Mouse (Mus musculus) C2C12 (cell line): Measurements from ENCODE around the gene Rybp.

ENCODE experiments used
- CTCF ChIP-seq: IDR thresholded peaks from one replicate; pipeline ENCODE4 v1.5.1; 2011; ENCODE audit not compliant: control insufficient read depth, insufficient read depth, insufficient read length
- FOSL1 ChIP-seq: IDR thresholded peaks from one replicate; pipeline ENCODE4 v1.8.0; 2011; ENCODE audit warnings: mild to moderate bottlenecking, low read length; ENCODE audit not compliant: poor library complexity, insufficient read depth, severe bottlenecking
- MAX ChIP-seq: IDR thresholded peaks from one replicate; pipeline ENCODE4 v1.6.1; 2011; ENCODE audit warnings: mild to moderate bottlenecking, control low read depth
- MYOG ChIP-seq: IDR thresholded peaks from one replicate; pipeline ENCODE4 v1.6.1; 2011; ENCODE audit not compliant: control insufficient read depth, insufficient read length; ENCODE audit errors: extremely low read depth
- USF1 ChIP-seq: IDR thresholded peaks from one replicate; pipeline ENCODE4 v1.6.1; 2011; ENCODE audit warnings: low read depth, mild to moderate bottlenecking, control low read depth, moderate library complexity

DNA sequence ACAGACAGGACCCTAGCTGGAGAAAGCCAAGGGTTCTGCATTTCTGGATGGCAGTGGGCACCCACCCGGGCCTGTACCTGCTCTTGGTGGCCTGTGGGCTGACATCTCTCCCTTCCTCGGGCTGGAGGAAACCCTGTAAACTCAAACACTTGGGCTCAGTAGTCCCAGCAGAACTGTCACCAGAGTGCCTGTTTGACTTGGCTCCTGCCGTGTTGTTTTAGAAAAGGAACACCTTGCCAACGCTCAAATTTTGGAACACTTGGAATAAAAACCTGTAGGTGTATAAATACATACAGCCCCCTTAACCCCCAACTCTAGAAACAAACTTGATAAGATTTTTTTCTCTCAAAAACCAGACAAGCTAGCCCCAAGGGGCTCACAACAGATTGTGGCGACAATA is 92.2 kb downstream of the Rybp start:
- TF ChIP-seq CTCF, result no peak
- no peak for TF ChIP-seq MAX
- no peak for TF ChIP-seq FOSL1
- TF ChIP-seq USF1, result no peak
- no peak for TF ChIP-seq MYOG
